Mouse (Mus musculus): ENCODE measurements around the gene Lsm4.

Lsm4 gene

GRCm38 (mm10) chr8:70650351-70650750, 22.7 kb upstream of the Lsm4 start:
- DNase-seq, result no peak

- DNase-seq, result peak; percentile 85 to 86
Measured at GRCm38 (mm10) chr8:70653226-70653625, 19.8 kb upstream of the Lsm4 start.

GRCm38 (mm10) chr8:70654121-70654520, 18.9 kb upstream of the Lsm4 start:
- DNase-seq, result no peak

GRCm38 (mm10) chr8:70655469-70655868, 17.6 kb upstream of the Lsm4 start:
- no peak for DNase-seq

GRCm38 (mm10) chr8:70656193-70656790, 16.8 kb upstream of the Lsm4 start:
- DNase-seq, result no peak

GRCm38 (mm10) chr8:70657214-70657613, 15.8 kb upstream of the Lsm4 start:
- peak; percentile 47 to 57 for DNase-seq

GRCm38 (mm10) chr8:70657739-70658138, 15.3 kb upstream of the Lsm4 start:
- peak in 1 of 2 experiments; percentile 49 for DNase-seq

- DNase-seq, result peak; percentile 56 to 86
Measured at GRCm38 (mm10) chr8:70658897-70659603, 14.0 kb upstream of the Lsm4 start.

- DNase-seq, result peak; percentile 95 to 97
Measured at GRCm38 (mm10) chr8:70659604-70660272, 13.3 kb upstream of the Lsm4 start.

GRCm38 (mm10) chr8:70660273-70660725, 12.7 kb upstream of the Lsm4 start, which contains the start of gene Pgpep1:
TSS of gene Pgpep1 (minus strand) at chr8:70660388.
- DNase-seq, result peak; percentile 66 to 84

- DNase-seq, result no peak
Measured at GRCm38 (mm10) chr8:70663691-70664090, 9.4 kb upstream of the Lsm4 start.

GRCm38 (mm10) chr8:70664631-70665030, 8.4 kb upstream of the Lsm4 start:
- no peak for DNase-seq

GRCm38 (mm10) chr8:70665599-70665998, 7.4 kb upstream of the Lsm4 start:
- peak; percentile 79 to 95 for DNase-seq

GRCm38 (mm10) chr8:70667071-70667470, 6.0 kb upstream of the Lsm4 start:
- DNase-seq, result peak; percentile 53 to 84

- peak; percentile 65 to 85 for DNase-seq
Measured at GRCm38 (mm10) chr8:70671615-70672324, 1.3 kb upstream of the Lsm4 start.

- no peak for DNase-seq
Measured at GRCm38 (mm10) chr8:70672325-70673078, 546 bp upstream of the Lsm4 start.

GRCm38 (mm10) chr8:70674109-70674508, 1.1 kb downstream of the Lsm4 start:
- peak in 1 of 2 experiments; percentile 38 for DNase-seq

- DNase-seq, result peak in 1 of 2 experiments; percentile 67
Measured at GRCm38 (mm10) chr8:70674716-70675115, 1.7 kb downstream of the Lsm4 start.

- DNase-seq, result no peak
Measured at GRCm38 (mm10) chr8:70675336-70675735, 2.3 kb downstream of the Lsm4 start.

- peak; percentile 64 to 88 for DNase-seq
Measured at GRCm38 (mm10) chr8:70677451-70678080, 4.5 kb downstream of the Lsm4 start.

- DNase-seq, result no peak
Measured at GRCm38 (mm10) chr8:70678679-70679078, 5.6 kb downstream of the Lsm4 start.

GRCm38 (mm10) chr8:70679404-70679803, 6.4 kb downstream of the Lsm4 start:
- DNase-seq, result no peak
